Mouse (Mus musculus) stomach, embryonic 14.5 days (tissue): ENCODE data around the gene Cipc. TPM values are rescaled to one million over a fixed set of nuclear protein-coding genes. Genes with fewer than 3 reads are reported as not detected.

Source experiments
- ATAC-seq: fragments of 200-750 bp; cut with Nextera tagmentation; 2 replicates; pipeline ENCODE4 v1.8.0; 2017; ENCODE audit warnings: low read depth, moderate TSS enrichment; ENCODE audit not compliant: insufficient number of reproducible peaks, insufficient read depth, low FRiP score
- H3K27ac ChIP-seq: fragments of 300-500 bp; sonication (generic); 2 replicates; pipeline ENCODE4 v1.5.1; 2014; ENCODE audit warnings: mild to moderate bottlenecking, low read length, moderate library complexity, mixed read lengths
- H3K27me3 ChIP-seq: fragments of 300-500 bp; sonication (generic); 2 replicates; pipeline ENCODE4 v1.6.1; 2014; ENCODE audit warnings: low read length, control low read depth, mixed read lengths; ENCODE audit not compliant: control insufficient read depth, insufficient read depth
- H3K36me3 ChIP-seq: fragments of 300-500 bp; sonication (generic); 2 replicates; pipeline ENCODE4 v1.6.1; 2014; ENCODE audit warnings: mild to moderate bottlenecking, control low read depth, low read length, moderate library complexity, mixed read lengths; ENCODE audit not compliant: control insufficient read depth, insufficient read depth
- H3K4me1 ChIP-seq: fragments of 300-500 bp; sonication (generic); 2 replicates; pipeline ENCODE4 v1.6.1; 2014; ENCODE audit warnings: low read length, control low read depth, mixed read lengths; ENCODE audit not compliant: control insufficient read depth, insufficient read depth
- H3K4me2 ChIP-seq: fragments of 300-500 bp; sonication (generic); replicated peaks from 2 replicates; pipeline ENCODE4 v1.6.1; 2014; ENCODE audit warnings: low read depth, low read length, control low read depth
- H3K4me3 ChIP-seq: fragments of 300-500 bp; sonication (generic); 2 replicates; pipeline ENCODE4 v1.5.1; 2014; ENCODE audit warnings: low read depth, low read length, control low read depth
- H3K9ac ChIP-seq: fragments of 300-500 bp; sonication (generic); replicated peaks from 2 replicates; pipeline ENCODE4 v1.6.1; 2014; ENCODE audit warnings: low read depth, mild to moderate bottlenecking, control low read depth, low read length, moderate library complexity, mixed read lengths
- H3K9me3 ChIP-seq: fragments of 300-500 bp; sonication (generic); 2 replicates; pipeline ENCODE4 v1.6.1; 2016; ENCODE audit warnings: low read depth, low read length, control low read depth; ENCODE audit not compliant: control insufficient read depth
- WGBS: fragments of 180-500 bp; shearing (Covaris S2); extraction: QIAGEN DNeasy Blood & Tissue Kit; methylation state at CpG from one replicate; pipeline ENCODE4 v1.1.7; 2014; 5-methylcytosine and 5-hydroxymethylcytosine counted together
- polyA plus RNA-seq: library from polyadenylated mRNA; unstranded; fragments of >200 nt; fragmentation: Nextera tagmentation; extraction: Ambion mirVana; gene quantifications from 2 replicates; pipeline ENCODE4 v1.2.1, GENCODE M21; 2014

Gene Cipc
- polyA plus RNA-seq, 1 experiment from 2014 or later, result 20.9 TPM

GRCm38 (mm10) chr12:86918983-86919722, 27.7 kb upstream of the Cipc start:
- no peak overlapping the region for H3K4me2 ChIP-seq
- H3K36me3 ChIP-seq, result no peaks in the 10 kb centered on the region
- no peaks in the 10 kb centered on the region for H3K27me3 ChIP-seq
- H3K9me3 ChIP-seq, result no peaks in the 10 kb centered on the region
- WGBS, result 70% methylated on average over 17 of the region's 17 CpGs
- ATAC-seq, result peak; percentile 47; the same call in 1 of the 2 replicates
- H3K27ac ChIP-seq, result no peak overlapping the region
- peaks cover 9% of the 10 kb centered on the region for H3K4me1 ChIP-seq
- no peak overlapping the region for H3K9ac ChIP-seq
- H3K4me3 ChIP-seq, result no peak overlapping the region

- H3K4me2 ChIP-seq, result no peak overlapping the region
- peaks cover 7% of the 10 kb centered on the region; the same call in 1 of the 2 replicates for H3K9me3 ChIP-seq
- H3K27me3 ChIP-seq, result no peaks in the 10 kb centered on the region
- no peak overlapping the region for H3K4me3 ChIP-seq
- H3K36me3 ChIP-seq, result no peaks in the 10 kb centered on the region
- peaks cover 3% of the 10 kb centered on the region for H3K4me1 ChIP-seq
- no peak overlapping the region for H3K27ac ChIP-seq
- H3K9ac ChIP-seq, result no peak overlapping the region
- peak; percentile 15; the same call in 1 of the 2 replicates for ATAC-seq
- WGBS, result 6% methylated on average over 5 of the region's 5 CpGs
These were observed 23.0 kb upstream of the Cipc start for GRCm38 (mm10) chr12:86923837-86924236.

GRCm38 (mm10) chr12:86930934-86931729, 15.7 kb upstream of the Cipc start:
- H3K27me3 ChIP-seq, result no peaks in the 10 kb centered on the region
- no peak overlapping the region for H3K4me2 ChIP-seq
- no peaks in the 10 kb centered on the region for H3K36me3 ChIP-seq
- no peaks in the 10 kb centered on the region for H3K4me1 ChIP-seq
- H3K9ac ChIP-seq, result no peak overlapping the region
- no peak for ATAC-seq
- H3K9me3 ChIP-seq, result peaks cover 7% of the 10 kb centered on the region; the same call in 1 of the 2 replicates
- WGBS, result 78% methylated on average over 6 of the region's 6 CpGs
- no peak overlapping the region for H3K4me3 ChIP-seq
- no peak overlapping the region for H3K27ac ChIP-seq

- Histone ChIP-seq H3K9ac (no peak overlapping the region), H3K9me3 (peaks cover 7% of the 10 kb centered on the region; the same call in 1 of the 2 replicates), H3K27ac (no peak overlapping the region), H3K36me3 (no peaks in the 10 kb centered on the region), H3K4me1 (no peaks in the 10 kb centered on the region), H3K27me3 (no peaks in the 10 kb centered on the region), H3K4me3 (no peak overlapping the region), H3K4me2 (no peak overlapping the region)
- ATAC-seq, result no peak
- WGBS, result 19% methylated on average over 7 of the region's 7 CpGs
These were observed 14.8 kb upstream of the Cipc start for GRCm38 (mm10) chr12:86931919-86932574.

GRCm38 (mm10) chr12:86932575-86932952, 14.3 kb upstream of the Cipc start:
- ATAC-seq, result no peak
- 33% methylated on average over 6 of the region's 6 CpGs for WGBS
- no peaks in the 10 kb centered on the region for H3K4me1 ChIP-seq
- peaks cover 7% of the 10 kb centered on the region; the same call in 1 of the 2 replicates for H3K9me3 ChIP-seq
- no peak overlapping the region for H3K4me3 ChIP-seq
- no peak overlapping the region for H3K27ac ChIP-seq
- H3K36me3 ChIP-seq, result no peaks in the 10 kb centered on the region
- no peaks in the 10 kb centered on the region for H3K27me3 ChIP-seq
- H3K4me2 ChIP-seq, result no peak overlapping the region
- H3K9ac ChIP-seq, result no peak overlapping the region

- Histone ChIP-seq H3K4me2 (no peak overlapping the region), H3K27ac (no peak overlapping the region), H3K4me3 (no peak overlapping the region), H3K27me3 (no peaks in the 10 kb centered on the region), H3K9me3 (no peaks in the 10 kb centered on the region), H3K4me1 (no peaks in the 10 kb centered on the region), H3K9ac (no peak overlapping the region), H3K36me3 (no peaks in the 10 kb centered on the region)
- WGBS, result 68% methylated on average over 1 of the region's 1 CpGs
- no peak for ATAC-seq
These were observed 12.1 kb upstream of the Cipc start for GRCm38 (mm10) chr12:86934748-86935147.

GRCm38 (mm10) chr12:86935692-86936282, 11.1 kb upstream of the Cipc start:
- Histone ChIP-seq H3K36me3 (no peaks in the 10 kb centered on the region), H3K27me3 (no peaks in the 10 kb centered on the region), H3K4me3 (no peak overlapping the region), H3K27ac (no peak overlapping the region), H3K9me3 (no peaks in the 10 kb centered on the region), H3K4me1 (no peaks in the 10 kb centered on the region), H3K9ac (no peak overlapping the region), H3K4me2 (no peak overlapping the region)
- no peak for ATAC-seq
- WGBS, result 77% methylated on average over 8 of the region's 8 CpGs
